Mouse (Mus musculus): ENCODE data around the gene Olfr704. TPM values are rescaled to one million over a fixed set of nuclear protein-coding genes. Genes with fewer than 3 reads are reported as not detected.

The Olfr704 gene
- polyA plus RNA-seq, 1 experiment from 2014 or later, result not detected

Other genes with a start within 250 kb of the Olfr704 start
- gene Olfr693, start 182.6 kb upstream of the Olfr704 start, polyA plus RNA-seq (2015; fragmentation: Nextera tagmentation; extraction: Ambion mirVana), result not detected in 2 replicates
- gene Olfr694, start 171.4 kb upstream of the Olfr704 start, polyA plus RNA-seq (2015; fragmentation: Nextera tagmentation; extraction: Ambion mirVana), result not detected in 2 replicates
- gene Olfr695, start 146.8 kb upstream of the Olfr704 start, polyA plus RNA-seq (2015; fragmentation: Nextera tagmentation; extraction: Ambion mirVana), result not detected in 2 replicates
- not detected in 2 replicates for gene Olfr697, start 120.7 kb upstream of the Olfr704 start, polyA plus RNA-seq (2015; fragmentation: Nextera tagmentation; extraction: Ambion mirVana)
- gene Olfr698, start 107.8 kb upstream of the Olfr704 start, polyA plus RNA-seq (2015; fragmentation: Nextera tagmentation; extraction: Ambion mirVana), result not detected in 2 replicates
- gene Olfr699, start 70.0 kb upstream of the Olfr704 start, polyA plus RNA-seq (2015; fragmentation: Nextera tagmentation; extraction: Ambion mirVana), result not detected in 2 replicates
- gene Olfr700, start 54.4 kb upstream of the Olfr704 start, polyA plus RNA-seq (2015; fragmentation: Nextera tagmentation; extraction: Ambion mirVana), result not detected in 2 replicates
- gene Olfr701, start 49.1 kb upstream of the Olfr704 start, polyA plus RNA-seq (2015; fragmentation: Nextera tagmentation; extraction: Ambion mirVana), result not detected in 2 replicates
- gene Olfr702, start 29.3 kb upstream of the Olfr704 start, polyA plus RNA-seq (2015; fragmentation: Nextera tagmentation; extraction: Ambion mirVana), result not detected in 2 replicates
- not detected in 2 replicates for gene Olfr703, start 19.8 kb upstream of the Olfr704 start, polyA plus RNA-seq (2015; fragmentation: Nextera tagmentation; extraction: Ambion mirVana)
- gene Olfr705, start 13.7 kb downstream of the Olfr704 start, polyA plus RNA-seq (2015; fragmentation: Nextera tagmentation; extraction: Ambion mirVana), result not detected in 2 replicates
- gene Olfr706, start 25.0 kb downstream of the Olfr704 start, polyA plus RNA-seq (2015; fragmentation: Nextera tagmentation; extraction: Ambion mirVana), result not detected in 2 replicates
- not detected in 2 replicates for gene Olfr707, start 38.1 kb downstream of the Olfr704 start, polyA plus RNA-seq (2015; fragmentation: Nextera tagmentation; extraction: Ambion mirVana)
- gene Olfr1532-ps1, start 44.8 kb downstream of the Olfr704 start, polyA plus RNA-seq (2015; fragmentation: Nextera tagmentation; extraction: Ambion mirVana), result not detected in 2 replicates
- not detected in 2 replicates for gene Olfr709-ps1, start 69.0 kb downstream of the Olfr704 start, polyA plus RNA-seq (2015; fragmentation: Nextera tagmentation; extraction: Ambion mirVana)
- gene Olfr710, start 85.1 kb downstream of the Olfr704 start, polyA plus RNA-seq (2015; fragmentation: Nextera tagmentation; extraction: Ambion mirVana), result not detected in 2 replicates
- gene Olfr6, start 100.8 kb downstream of the Olfr704 start, polyA plus RNA-seq (2015; fragmentation: Nextera tagmentation; extraction: Ambion mirVana), result not detected in 2 replicates
- not detected in 2 replicates for gene Olfr711, start 112.3 kb downstream of the Olfr704 start, polyA plus RNA-seq (2015; fragmentation: Nextera tagmentation; extraction: Ambion mirVana)
- not detected in 2 replicates for gene Olfr2, start 142.9 kb downstream of the Olfr704 start, polyA plus RNA-seq (2015; fragmentation: Nextera tagmentation; extraction: Ambion mirVana)
- gene Olfr713, start 168.0 kb downstream of the Olfr704 start, polyA plus RNA-seq (2015; fragmentation: Nextera tagmentation; extraction: Ambion mirVana), result not detected in 2 replicates
- not detected in 2 replicates for gene Olfr714, start 207.8 kb downstream of the Olfr704 start, polyA plus RNA-seq (2015; fragmentation: Nextera tagmentation; extraction: Ambion mirVana)
- gene Olfr17, start 230.0 kb downstream of the Olfr704 start, polyA plus RNA-seq (2015; fragmentation: Nextera tagmentation; extraction: Ambion mirVana), result not detected in 2 replicates
- not detected in 2 replicates for gene Olfr715b, start 247.2 kb downstream of the Olfr704 start, polyA plus RNA-seq (2015; fragmentation: Nextera tagmentation; extraction: Ambion mirVana)